Mouse (Mus musculus) erythroblast, adult 5-6 weeks (primary cell): ENCODE measurements around the gene Senp5. TPM values are rescaled to one million over a fixed set of nuclear protein-coding genes. Genes with fewer than 3 reads are reported as not detected.

ENCODE experiments used
- total RNA-seq, 2 experiments: library from RNA; stranded (forward) in 1 of 2; stranded (reverse) in 1 of 2; fragments of 150-400 nt in 1 of 2; fragments of 200-764, 138-1000 nt in 1 of 2; gene quantifications; 2 replicates each; pipeline versions ENCODE4 v1.2.3 to v1.2.4; 2015 to 2017; ENCODE audit warnings: low replicate concordance in 2 of 2

Gene Senp5
- total RNA-seq, 2 experiments from 2014 or later, result 2.3 to 2.8 TPM

Other genes starting within 250 kb of the Senp5 start
- gene Meltf, start 124.5 kb downstream of the Senp5 start, total RNA-seq (2015; ENCODE audit: low replicate concordance), result not detected in 2 replicates
- not detected in 2 replicates for gene Meltf, start 124.5 kb downstream of the Senp5 start, total RNA-seq (2017; ENCODE audit: low replicate concordance)
- gene Pigz, start 69.4 kb downstream of the Senp5 start, total RNA-seq (2015; ENCODE audit: low replicate concordance), result 1.9 TPM in 1 of 2 replicates, not detected in the other
- 0.09 and 0.98 TPM in 2 replicates for gene Pigz, start 69.4 kb downstream of the Senp5 start, total RNA-seq (2017; ENCODE audit: low replicate concordance)
- gene 0610012G03Rik, start 54.8 kb downstream of the Senp5 start, total RNA-seq (2015; ENCODE audit: low replicate concordance), result 3.1 and 14.0 TPM in 2 replicates
- 1.3 and 7.2 TPM in 2 replicates for gene 0610012G03Rik, start 54.8 kb downstream of the Senp5 start, total RNA-seq (2017; ENCODE audit: low replicate concordance)
- 3.1 and 11.7 TPM in 2 replicates for gene Ncbp2, start 54.8 kb downstream of the Senp5 start, total RNA-seq (2015; ENCODE audit: low replicate concordance)
- gene Ncbp2, start 54.8 kb downstream of the Senp5 start, total RNA-seq (2017; ENCODE audit: low replicate concordance), result 4.9 and 8.9 TPM in 2 replicates
- gene Pak2, start 76.1 kb upstream of the Senp5 start, total RNA-seq (2015; ENCODE audit: low replicate concordance), result 10.2 and 21.7 TPM in 2 replicates
- gene Pak2, start 76.1 kb upstream of the Senp5 start, total RNA-seq (2017; ENCODE audit: low replicate concordance), result 18.1 and 20.1 TPM in 2 replicates
- gene Pigx, start 96.5 kb upstream of the Senp5 start, total RNA-seq (2015; ENCODE audit: low replicate concordance), result 16.9 and 30.4 TPM in 2 replicates
- 5.9 and 18.3 TPM in 2 replicates for gene Pigx, start 96.5 kb upstream of the Senp5 start, total RNA-seq (2017; ENCODE audit: low replicate concordance)
- 13.4 and 15.4 TPM in 2 replicates for gene Cep19, start 96.5 kb upstream of the Senp5 start, total RNA-seq (2015; ENCODE audit: low replicate concordance)
- gene Cep19, start 96.5 kb upstream of the Senp5 start, total RNA-seq (2017; ENCODE audit: low replicate concordance), result 9.1 and 15.0 TPM in 2 replicates
- gene Nrros, start 162.3 kb upstream of the Senp5 start, total RNA-seq (2015; ENCODE audit: low replicate concordance), result 29.0 and 38.5 TPM in 2 replicates
- gene Nrros, start 162.3 kb upstream of the Senp5 start, total RNA-seq (2017; ENCODE audit: low replicate concordance), result 18.1 and 25.4 TPM in 2 replicates
- 1.9 and 6.9 TPM in 2 replicates for gene Bex6, start 176.5 kb upstream of the Senp5 start, total RNA-seq (2015; ENCODE audit: low replicate concordance)
- 3.2 and 7.8 TPM in 2 replicates for gene Bex6, start 176.5 kb upstream of the Senp5 start, total RNA-seq (2017; ENCODE audit: low replicate concordance)
- 1.9 and 2.7 TPM in 2 replicates for gene Fbxo45, start 243.9 kb upstream of the Senp5 start, total RNA-seq (2015; ENCODE audit: low replicate concordance)
- gene Fbxo45, start 243.9 kb upstream of the Senp5 start, total RNA-seq (2017; ENCODE audit: low replicate concordance), result 8.0 and 10.0 TPM in 2 replicates
- gene Wdr53, start 243.9 kb upstream of the Senp5 start, total RNA-seq (2015; ENCODE audit: low replicate concordance), result 0.58 and 2.3 TPM in 2 replicates
- gene Wdr53, start 243.9 kb upstream of the Senp5 start, total RNA-seq (2017; ENCODE audit: low replicate concordance), result 5.3 and 5.6 TPM in 2 replicates